Mouse (Mus musculus) granulocyte monocyte progenitor cell, adult 5-6 weeks (primary cell): ENCODE measurements around the gene Rdh19. TPM values are rescaled to one million over a fixed set of nuclear protein-coding genes. Genes with fewer than 3 reads are reported as not detected.
A peak's percentile ranks its signal among the peaks of the same experiment; 100 is the strongest.
"Not testable (repeated sequence)": the region's sequence is repeated elsewhere in the genome, so short reads cannot be mapped to it uniquely, and the experiment has no call there.

Experiments used
- ATAC-seq: replicated peaks from 2 replicates; pipeline ENCODE4 v1.8.0; 2016; ENCODE audit warnings: mild to moderate bottlenecking, moderate TSS enrichment, inconsistent platforms; ENCODE audit not compliant: poor library complexity, severe bottlenecking
- total RNA-seq, 2 experiments: library from RNA; stranded (forward) in 1 of 2; stranded (reverse) in 1 of 2; fragments of 200-712, 200-1000 nt in 1 of 2; fragments of >200 nt in 1 of 2; fragmentation: Nextera tagmentation in 1 of 2; gene quantifications; 2 replicates each; pipeline ENCODE4 v1.2.3; 2014 to 2017

The Rdh19 gene
- not detected in 2 replicates for total RNA-seq (2014; fragmentation: Nextera tagmentation)
- not detected in 2 replicates for total RNA-seq (2017)

GRCm38 (mm10) chr10:127849628-127850027, at the start of gene Rdh19:
Gene Rdh19 (plus strand): TSS chr10:127849928.
- ATAC-seq, result no peak

- no peak for ATAC-seq
Measured at GRCm38 (mm10) chr10:127800891-127801290, 48.8 kb upstream of the Rdh19 start, which contains the start of gene Rdh16. Gene Rdh16 (plus strand): TSS chr10:127801152.

- ATAC-seq, result no peak
Measured at GRCm38 (mm10) chr10:127801612-127802011, 48.1 kb upstream of the Rdh19 start.

DNA sequence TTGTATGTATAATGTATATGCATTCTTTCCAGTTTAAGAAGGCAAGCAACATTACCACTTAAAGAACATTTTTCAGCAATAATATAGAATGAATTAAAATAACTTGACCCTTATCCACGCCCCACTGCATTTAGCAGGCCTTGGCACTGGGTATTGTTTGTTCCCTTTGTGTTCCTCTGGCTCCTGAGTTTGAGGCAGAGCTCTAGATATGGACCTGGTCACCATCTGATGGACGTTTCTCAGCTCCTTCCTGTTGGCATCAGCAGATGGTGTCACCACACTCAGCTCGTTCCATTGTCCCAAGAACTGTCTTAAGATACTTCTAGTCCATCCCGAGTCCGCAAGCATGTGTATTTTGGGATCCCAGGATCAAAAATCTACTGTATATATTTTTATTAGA, 47.5 kb upstream of the Rdh19 start:
- ATAC-seq, result no peak

DNA sequence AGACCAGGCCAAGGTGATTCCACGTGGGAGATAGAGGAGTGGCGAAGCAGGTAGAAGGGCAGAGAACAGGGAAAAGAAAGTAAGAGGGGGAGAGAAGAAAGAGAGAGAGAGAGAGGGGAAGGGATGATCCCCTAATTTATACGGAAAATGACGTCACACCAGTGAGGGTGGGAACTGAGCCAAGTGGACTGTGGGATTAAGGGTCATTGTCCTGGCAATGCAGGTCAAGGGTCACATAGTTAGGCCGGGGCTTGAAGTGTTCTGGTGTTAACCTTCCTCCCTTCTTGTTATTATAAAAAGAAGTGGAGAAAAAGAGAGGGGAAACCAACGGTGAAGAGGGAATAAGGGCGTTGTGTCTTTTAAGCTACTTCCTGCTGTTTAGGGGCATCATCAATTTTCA, 45.3 kb upstream of the Rdh19 start:
- ATAC-seq, result no peak

GRCm38 (mm10) chr10:127815888-127816287, 33.8 kb upstream of the Rdh19 start:
- ATAC-seq, result no peak

- not testable (repeated sequence) for ATAC-seq
Measured at GRCm38 (mm10) chr10:127817268-127817910, 32.3 kb upstream of the Rdh19 start.

GRCm38 (mm10) chr10:127821806-127822205, 27.9 kb upstream of the Rdh19 start:
- ATAC-seq, result not testable (repeated sequence)

DNA sequence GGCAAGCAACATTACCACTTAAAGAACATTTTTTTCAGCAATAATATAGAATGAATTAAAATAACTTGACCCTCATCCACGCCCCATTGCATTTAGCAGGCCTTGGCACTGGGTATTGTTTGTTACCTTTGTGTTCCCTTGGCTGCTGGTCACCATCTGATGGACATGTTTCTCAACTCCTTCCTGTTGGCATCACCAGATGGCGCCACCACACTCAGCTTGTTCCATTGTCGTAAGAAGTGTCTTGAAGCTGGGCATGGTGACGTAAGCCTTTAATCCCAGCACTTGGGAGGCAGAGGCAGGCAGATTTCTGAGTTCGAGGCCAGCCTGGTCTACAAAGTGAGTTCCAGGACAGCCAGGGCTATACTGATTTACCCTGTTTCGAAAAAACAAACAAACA, 24.3 kb upstream of the Rdh19 start:
- peak; percentile 42; the same call in 1 of the 2 replicates for ATAC-seq

DNA sequence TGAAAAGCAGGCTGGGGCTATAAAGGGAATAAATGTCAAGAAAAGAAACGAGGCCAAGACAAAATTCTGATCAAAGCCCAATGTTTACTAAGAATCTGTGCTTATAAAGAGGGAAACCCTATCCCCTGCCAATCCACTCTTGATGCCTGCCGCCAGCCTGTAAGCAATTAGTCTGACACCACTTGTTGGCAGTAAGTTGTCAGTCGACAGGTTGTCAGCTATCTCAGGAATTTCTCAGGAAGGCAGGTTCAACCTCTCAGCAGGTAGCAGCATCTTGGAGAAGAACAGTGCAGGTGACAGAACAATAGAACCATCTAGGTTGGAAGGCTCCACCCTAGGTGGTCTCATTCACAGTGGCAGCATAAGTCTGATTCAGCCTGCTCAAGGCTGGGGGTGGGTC, 20.6 kb upstream of the Rdh19 start:
- ATAC-seq, result no peak

DNA sequence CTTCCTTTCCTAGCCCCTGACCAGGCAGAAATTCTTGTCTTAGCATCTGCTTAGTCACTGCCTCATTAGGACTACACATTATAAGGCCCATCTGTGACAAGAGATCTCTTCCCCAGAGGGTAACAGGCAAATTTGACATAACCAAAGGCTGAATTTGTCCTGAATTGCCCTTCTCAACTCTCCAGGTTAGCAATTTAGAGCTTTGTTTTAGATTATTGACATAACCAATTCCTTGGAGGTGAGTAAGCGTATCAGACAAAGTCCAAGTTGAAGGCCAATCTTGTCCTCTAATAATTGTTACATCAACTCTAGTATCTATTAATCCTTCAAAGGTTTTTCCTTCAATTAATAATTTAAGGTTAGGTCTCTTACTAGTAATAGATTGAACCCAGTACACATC, 15.5 kb upstream of the Rdh19 start:
- ATAC-seq, result not testable (repeated sequence)

GRCm38 (mm10) chr10:127835292-127835691, 14.4 kb upstream of the Rdh19 start:
- no peak for ATAC-seq

- not testable (repeated sequence) for ATAC-seq
Measured at GRCm38 (mm10) chr10:127837793-127838192, 11.9 kb upstream of the Rdh19 start.

GRCm38 (mm10) chr10:127838539-127838938, 11.2 kb upstream of the Rdh19 start:
- ATAC-seq, result no peak

- no peak for ATAC-seq
Measured at GRCm38 (mm10) chr10:127840776-127841175, 9.0 kb upstream of the Rdh19 start.

- not testable (repeated sequence) for ATAC-seq
Measured at GRCm38 (mm10) chr10:127845945-127846344, 3.8 kb upstream of the Rdh19 start.

DNA sequence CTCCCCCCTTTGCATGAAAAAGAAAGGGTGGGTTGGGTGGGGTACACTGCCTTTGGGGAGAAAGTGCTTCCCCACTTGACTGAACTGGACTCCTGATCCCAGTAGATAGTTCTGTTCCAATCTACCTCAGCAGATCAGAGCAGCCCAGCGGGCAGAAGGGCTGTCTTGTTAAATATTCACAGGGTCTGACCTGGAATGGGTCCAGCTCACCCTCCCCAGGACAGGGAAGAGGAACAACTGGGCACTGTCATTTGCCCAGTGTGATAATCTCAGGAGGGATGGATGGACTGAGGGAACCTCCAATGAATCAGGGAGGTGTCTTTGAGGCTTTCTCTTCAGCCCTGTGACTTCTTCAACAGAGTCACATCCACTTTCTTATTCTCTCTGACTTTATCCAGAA, 1.6 kb upstream of the Rdh19 start:
- ATAC-seq, result no peak

DNA sequence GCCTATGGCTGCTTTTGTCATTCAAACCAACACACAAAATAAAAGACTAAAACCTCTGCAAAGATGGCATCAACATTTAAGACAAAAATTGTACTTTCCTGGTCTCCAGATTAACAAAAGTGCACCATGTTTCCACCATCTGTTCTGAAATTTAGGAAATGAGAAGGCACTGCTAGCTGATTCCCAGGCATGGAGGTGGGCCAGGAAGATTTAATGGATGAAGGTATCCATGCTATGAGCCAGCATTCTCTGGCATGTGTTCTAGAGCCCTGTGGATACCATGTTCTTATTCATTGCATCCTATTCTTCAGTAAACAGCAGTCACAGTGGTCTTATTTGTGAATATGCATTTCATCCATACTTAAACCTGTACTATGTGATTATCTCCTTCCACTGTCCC, 6.6 kb downstream of the Rdh19 start:
- ATAC-seq, result no peak

DNA sequence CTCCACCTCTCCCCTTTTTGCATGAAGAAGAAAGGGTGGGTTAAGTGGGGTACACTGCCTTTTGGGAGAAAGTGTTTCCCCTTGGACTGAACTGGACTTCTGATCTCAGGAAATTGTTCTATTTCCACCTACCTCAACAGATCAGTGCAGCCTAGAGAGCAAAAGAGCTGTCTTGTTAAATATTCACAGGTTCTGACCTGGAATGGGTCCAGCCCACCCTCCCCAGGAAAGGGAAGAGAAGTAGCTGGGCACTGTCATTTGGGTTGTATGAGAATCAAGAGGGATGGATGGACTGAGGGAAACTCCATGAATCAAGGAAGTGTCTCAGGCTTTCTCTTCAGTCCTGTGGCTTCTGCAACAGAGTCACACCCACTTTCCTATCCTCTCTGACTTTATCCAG, 15.2 kb downstream of the Rdh19 start:
- no peak for ATAC-seq

DNA sequence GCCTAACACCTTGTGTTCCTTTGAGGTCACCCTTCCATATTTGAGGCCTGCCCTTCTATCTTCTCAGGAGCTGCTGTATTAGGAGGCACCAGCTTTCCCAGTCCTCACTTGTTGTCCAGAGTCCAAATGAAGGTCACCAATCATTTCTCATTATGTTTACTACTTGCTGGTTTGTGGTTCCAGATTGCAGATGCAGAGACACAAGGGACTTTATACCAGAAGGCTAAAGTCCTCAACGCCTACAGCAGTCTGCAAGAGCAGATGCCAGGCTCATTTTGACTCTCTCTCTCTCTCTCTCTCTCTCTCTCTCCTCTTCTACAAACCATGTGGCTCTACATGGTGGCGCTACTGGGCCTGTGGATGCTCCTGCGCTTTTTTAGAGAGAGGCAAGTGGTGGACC, 16.5 kb downstream of the Rdh19 start, which contains the start of gene Rdh16f2:
Gene Rdh16f2 (plus strand): TSS at position 243 of the 400 bp plus-strand sequence.
- ATAC-seq, result no peak

DNA sequence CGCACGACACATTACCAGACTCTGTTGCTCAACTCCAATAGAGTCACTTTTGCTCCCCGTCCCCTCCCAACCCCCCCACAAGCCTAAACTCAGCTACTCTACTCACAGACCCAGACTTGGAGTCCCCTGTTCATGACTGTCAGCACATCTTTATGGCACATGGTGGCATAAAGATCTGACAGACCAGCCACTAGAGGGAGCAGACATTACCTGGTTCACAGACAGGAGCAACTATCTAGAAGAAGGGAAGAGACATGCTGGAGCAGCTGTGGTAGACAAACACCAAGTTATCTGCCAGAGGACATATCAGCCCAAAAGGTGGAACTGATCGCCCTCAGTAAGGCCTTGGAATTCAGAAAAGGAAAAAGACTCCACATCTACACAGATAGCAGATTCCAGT, 22.8 kb downstream of the Rdh19 start:
- no peak for ATAC-seq

- ATAC-seq, result no peak
Measured at GRCm38 (mm10) chr10:127877681-127878080, 28.0 kb downstream of the Rdh19 start.
